Mouse (Mus musculus) CH12.LX (cell line): ENCODE measurements at regions not wholly inside any gene's neighbourhood (a gene's known extent, or its start where the extent isn't known, plus 50 kb on each side); places are given as distances from the start of the nearest gene placed in this dataset.

Experiments used
- DNase-seq: peaks from one replicate; pipeline ENCODE4 v3.0.0-alpha.2; 2013; ENCODE audit errors: extremely low read depth
- H3K27ac ChIP-seq: 2 replicates; pipeline ENCODE4 v1.5.1; 2012; ENCODE audit warnings: low read depth, mild to moderate bottlenecking, control low read depth, moderate library complexity; ENCODE audit not compliant: insufficient read depth
- H3K27me3 ChIP-seq: replicated peaks from 2 replicates; pipeline ENCODE3; 2012; ENCODE audit warnings: inconsistent platforms
- H3K36me3 ChIP-seq, 2 experiments: replicated peaks in 1 of 2; 2 replicates each; pipeline versions ENCODE3 to v1.6.1; 2012; ENCODE audit warnings: inconsistent platforms in 1 of 2, low read length in 1 of 2, mild to moderate bottlenecking in 1 of 2, mixed read lengths in 1 of 2, moderate library complexity in 1 of 2; ENCODE audit not compliant: control insufficient read depth in 1 of 2, insufficient read depth in 1 of 2
- H3K4me1 ChIP-seq, 2 experiments: 2 replicates each; pipeline ENCODE4 v1.6.1; 2012; ENCODE audit warnings: inconsistent platforms in 1 of 2, moderate library complexity in 1 of 2; ENCODE audit not compliant: insufficient read depth in 2 of 2, control insufficient read depth in 1 of 2
- H3K4me2 ChIP-seq: 2 replicates; pipeline ENCODE4 v1.6.1; 2012; ENCODE audit warnings: low read depth, mild to moderate bottlenecking, control low read depth; ENCODE audit not compliant: poor library complexity, insufficient read depth, severe bottlenecking
- H3K4me3 ChIP-seq, 3 experiments: fragments of 150-350 bp in 1 of 3; sonication (generic) in 1 of 3; replicated peaks in 1 of 3; 2 replicates each; pipeline versions ENCODE3 to v1.5.1; 2011 to 2012; ENCODE audit warnings: low read depth in 2 of 3, low read length in 2 of 3, mild to moderate bottlenecking in 2 of 3, moderate library complexity in 2 of 3, control low read depth in 1 of 3, improper control_type of control experiment in 1 of 3, inconsistent platforms in 1 of 3, mixed read lengths in 1 of 3; ENCODE audit not compliant: poor library complexity in 1 of 3
- H3K79me2 ChIP-seq: replicated peaks from 2 replicates; pipeline ENCODE4 v1.6.1; 2012; ENCODE audit warnings: mild to moderate bottlenecking, moderate library complexity; ENCODE audit not compliant: control insufficient read depth, poor library complexity, insufficient read depth, severe bottlenecking; ENCODE audit errors: extremely low read depth
- H3K9ac ChIP-seq: 2 replicates; pipeline ENCODE4 v1.6.1; 2012; ENCODE audit warnings: low read depth, mild to moderate bottlenecking, control low read depth, moderate library complexity; ENCODE audit not compliant: insufficient read depth
- H3K9me3 ChIP-seq: replicated peaks from 2 replicates; pipeline ENCODE3; 2012; ENCODE audit warnings: low read length, inconsistent platforms, mixed read lengths
- BHLHE40 ChIP-seq: IDR thresholded peaks from 2 replicates; pipeline ENCODE4 v1.6.1; 2011; ENCODE audit warnings: mild to moderate bottlenecking, low read depth, low read length, improper control_type of control experiment
- CHD2 ChIP-seq: IDR thresholded peaks from 2 replicates; pipeline ENCODE4 v1.6.1; 2011; ENCODE audit warnings: low read length, improper control_type of control experiment
- CTCF ChIP-seq, 2 experiments: IDR thresholded peaks in 1 of 2; conservative IDR thresholded peaks in 1 of 2; 2 replicates each; pipeline ENCODE4 v1.5.1; 2011 to 2012; ENCODE audit warnings: low read depth in 2 of 2, low read length in 2 of 2, improper control_type of control experiment in 1 of 2, inconsistent platforms in 1 of 2, mild to moderate bottlenecking in 1 of 2, moderate library complexity in 1 of 2
- EP300 ChIP-seq: IDR thresholded peaks from 2 replicates; pipeline ENCODE4 v1.6.1; 2011; ENCODE audit warnings: low read length, improper control_type of control experiment
- GABPA ChIP-seq: IDR thresholded peaks from 2 replicates; pipeline ENCODE4 v1.6.1; 2012; ENCODE audit warnings: low read depth, low read length, improper control_type of control experiment, inconsistent platforms; ENCODE audit not compliant: insufficient replicate concordance
- MAFK ChIP-seq: IDR thresholded peaks from 2 replicates; pipeline ENCODE4 v1.6.1; 2011; ENCODE audit warnings: low read length, improper control_type of control experiment; ENCODE audit not compliant: insufficient replicate concordance
- MAZ ChIP-seq: IDR thresholded peaks from 2 replicates; pipeline ENCODE4 v1.6.1; 2012; ENCODE audit warnings: low read depth, mild to moderate bottlenecking, inconsistent platforms, low read length, improper control_type of control experiment, moderate library complexity
- MYC ChIP-seq: IDR thresholded peaks from 2 replicates; pipeline ENCODE4 v1.6.1; 2011; ENCODE audit warnings: low read depth, mild to moderate bottlenecking, improper control_type of control experiment, low read length
- NRF1 ChIP-seq: IDR thresholded peaks from 2 replicates; pipeline ENCODE4 v1.6.1; 2014; ENCODE audit warnings: low read depth, mild to moderate bottlenecking, inconsistent platforms, low read length, improper control_type of control experiment, moderate library complexity
- PAX5 ChIP-seq: IDR thresholded peaks from 2 replicates; pipeline ENCODE4 v1.6.1; 2012; ENCODE audit warnings: low read length, inconsistent platforms, mixed read lengths
- POLR2A ChIP-seq: IDR thresholded peaks from 2 replicates; pipeline ENCODE4 v1.6.1; 2011; ENCODE audit warnings: low read depth, mild to moderate bottlenecking, improper control_type of control experiment, low read length
- POLR2AphosphoS2 ChIP-seq: IDR thresholded peaks from 2 replicates; pipeline ENCODE4 v1.6.1; 2011; ENCODE audit warnings: low read depth, low read length, improper control_type of control experiment
- RAD21 ChIP-seq: IDR thresholded peaks from 2 replicates; pipeline ENCODE4 v1.6.1; 2011; ENCODE audit warnings: low read depth, mild to moderate bottlenecking, low read length, improper control_type of control experiment, moderate library complexity
- SMC3 ChIP-seq: IDR thresholded peaks from 2 replicates; pipeline ENCODE4 v1.6.1; 2011; ENCODE audit warnings: low read depth, low read length, improper control_type of control experiment
- TBP ChIP-seq: conservative IDR thresholded peaks from 2 replicates; pipeline ENCODE4 v1.6.1; 2011; ENCODE audit warnings: low read depth, low read length, improper control_type of control experiment
- TCF12 ChIP-seq: IDR thresholded peaks from 2 replicates; pipeline ENCODE4 v1.6.1; 2014; ENCODE audit warnings: low read depth, mild to moderate bottlenecking, inconsistent platforms, low read length, improper control_type of control experiment
- UBTF ChIP-seq: IDR thresholded peaks from 2 replicates; pipeline ENCODE4 v1.6.1; 2012; ENCODE audit warnings: low read depth, mild to moderate bottlenecking, inconsistent platforms, low read length, improper control_type of control experiment, moderate library complexity
- USF1 ChIP-seq: IDR thresholded peaks from 2 replicates; pipeline ENCODE4 v1.6.1; 2014; ENCODE audit warnings: low read depth, mild to moderate bottlenecking, inconsistent platforms, low read length, improper control_type of control experiment
- ZC3H11A ChIP-seq: IDR thresholded peaks from 2 replicates; pipeline ENCODE4 v1.6.1; 2012; ENCODE audit warnings: low read depth, mild to moderate bottlenecking, inconsistent platforms, low read length, improper control_type of control experiment
- ZKSCAN1 ChIP-seq: IDR thresholded peaks from 2 replicates; pipeline ENCODE4 v1.6.1; 2012; ENCODE audit warnings: low read depth, inconsistent platforms, low read length, improper control_type of control experiment, borderline replicate concordance
- dilution Hi-C: fragments of 300-500 bp; cut with MboI; formaldehyde crosslinking; loops from 2 replicates; pipeline ENCODE4 v1.14.3; 2020; ENCODE audit warnings: low sequenced_read_pairs; ENCODE audit not compliant: extremely low pct_unique_long_range_greater_than_20kb, extremely low pct_ligation_motif_present
- in situ Hi-C: fragments of 300-500 bp; cut with MboI; formaldehyde crosslinking; loops from 3 replicates; pipeline ENCODE4 v1.14.3; 2019; ENCODE audit warnings: low sequenced_read_pairs, low pct_ligation_motif_present, low pct_unique_long_range_greater_than_20kb, mixed read lengths

DNA sequence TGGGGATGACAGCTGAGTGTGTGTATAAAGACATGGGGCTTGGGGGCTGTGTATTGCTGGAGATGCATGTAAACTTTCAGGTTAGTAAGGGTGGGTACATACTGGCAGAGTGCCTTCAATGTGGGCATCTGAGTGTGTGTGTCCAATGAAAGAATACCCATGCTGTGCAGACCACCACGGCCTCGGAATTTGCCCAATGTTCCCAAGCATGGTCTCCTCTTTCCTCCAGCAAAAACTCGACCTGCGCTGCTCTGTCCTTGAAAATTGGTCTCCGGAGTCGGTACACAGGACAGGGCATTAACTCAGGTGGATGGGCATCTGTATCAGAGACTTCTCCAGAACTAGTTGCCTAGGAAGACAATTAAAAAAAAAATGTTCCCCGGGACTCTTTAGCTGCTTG lies 188.3 kb upstream of the Gm4791 start:
- Histone ChIP-seq H3K27ac (no peak overlapping the region), H3K9ac (no peak overlapping the region), H3K4me2 (no peak overlapping the region), H3K4me1 (no peaks in the 10 kb centered on the region), H3K36me3 (no peaks in the 10 kb centered on the region), H3K79me2 (no peaks in the 10 kb centered on the region), H3K9me3 (peaks cover 86% of the 10 kb centered on the region), H3K27me3 (no peaks in the 10 kb centered on the region), H3K4me3 (no peak overlapping the region)
- dilution Hi-C loops = no loop called here
- in situ Hi-C loops = no loop called here
- no peak for TF ChIP-seq RAD21
- TF ChIP-seq PAX5 = no peak
- TF ChIP-seq POLR2AphosphoS2 = no peak
- TF ChIP-seq MAZ = no peak
- TF ChIP-seq ZC3H11A = no peak
- no peak for TF ChIP-seq NRF1
- no peak for TF ChIP-seq POLR2A
- TF ChIP-seq USF1 = no peak
- no peak for TF ChIP-seq GABPA
- TF ChIP-seq UBTF = no peak
- no peak for DNase-seq

DNA sequence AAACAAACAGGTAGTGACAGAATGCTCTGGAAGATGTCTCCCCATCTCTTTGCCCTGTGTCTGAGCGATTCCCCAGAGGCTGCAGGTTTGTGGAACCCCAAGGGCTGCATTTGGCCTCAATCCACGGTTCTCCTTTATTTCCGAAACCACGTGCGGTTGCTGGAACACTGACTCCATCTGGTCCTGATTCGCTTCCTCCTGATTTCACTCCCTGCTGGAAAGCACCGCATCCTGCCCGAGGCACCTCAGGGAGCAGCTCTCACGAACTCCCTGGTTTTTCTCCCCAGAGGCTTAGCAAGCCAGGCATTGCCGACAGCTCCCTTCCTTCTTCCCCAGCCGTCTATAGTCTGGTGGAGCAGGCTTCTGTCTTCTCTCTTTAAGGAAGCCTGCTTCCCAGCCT lies 203.1 kb upstream of the Gm4791 start:
- no peak for DNase-seq
- in situ Hi-C loops = no loop called here

DNA sequence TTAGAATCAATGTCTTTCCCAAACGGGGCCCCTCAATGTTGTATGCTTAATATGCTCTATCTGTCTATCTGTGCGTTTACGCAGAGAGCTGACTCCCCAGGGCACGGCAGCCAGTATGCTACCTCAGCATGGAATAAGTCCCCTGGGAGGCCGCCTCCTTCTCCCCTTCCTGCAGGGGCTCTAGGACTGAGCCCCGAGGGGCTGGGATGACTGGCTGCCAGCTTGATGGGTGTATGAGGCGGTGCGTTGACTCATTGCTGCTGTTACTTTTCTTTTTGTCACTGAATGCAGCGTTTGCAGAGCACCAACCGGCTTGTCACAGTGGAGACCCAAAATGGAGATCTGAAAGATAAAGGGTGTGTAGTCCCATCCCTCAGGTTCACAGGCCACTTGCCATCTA lies 209.5 kb upstream of the Gm4791 start:
- in situ Hi-C loops = no loop called here
- no peak overlapping the region for H3K4me2 ChIP-seq
- H3K27ac ChIP-seq = no peak overlapping the region
- H3K79me2 ChIP-seq = no peaks in the 10 kb centered on the region
- no peak overlapping the region for H3K4me3 ChIP-seq
- H3K4me1 ChIP-seq = no peaks in the 10 kb centered on the region
- H3K36me3 ChIP-seq = no peaks in the 10 kb centered on the region
- no peak for DNase-seq
- H3K9me3 ChIP-seq = peaks cover 85% of the 10 kb centered on the region
- no peak for TF ChIP-seq GABPA
- no peak for TF ChIP-seq TCF12
- TF ChIP-seq SMC3 = no peak
- TF ChIP-seq MAFK = no peak
- TF ChIP-seq EP300 = no peak
- no peak for TF ChIP-seq CHD2
- TF ChIP-seq UBTF = no peak
- no peak for TF ChIP-seq BHLHE40
- no peak for TF ChIP-seq TBP
- no peak for TF ChIP-seq USF1
- TF ChIP-seq NRF1 = no peak
- TF ChIP-seq ZKSCAN1 = no peak
- dilution Hi-C loops = no loop called here
- H3K27me3 ChIP-seq = no peaks in the 10 kb centered on the region
- no peak overlapping the region for H3K9ac ChIP-seq

More for the DNA sequence above, 203.1 kb upstream of the Gm4791 start:
- H3K9ac ChIP-seq = no peak overlapping the region
- H3K79me2 ChIP-seq = no peaks in the 10 kb centered on the region
- H3K4me1 ChIP-seq = no peaks in the 10 kb centered on the region
- no peak overlapping the region for H3K4me2 ChIP-seq
- H3K9me3 ChIP-seq = peaks cover 45% of the 10 kb centered on the region
- dilution Hi-C loops = no loop called here
- no peak overlapping the region for H3K27ac ChIP-seq
- H3K4me3 ChIP-seq = no peak overlapping the region
- no peaks in the 10 kb centered on the region for H3K27me3 ChIP-seq
- TF ChIP-seq UBTF (no peak), EP300 (no peak), MYC (no peak), SMC3 (no peak), CTCF (conservative IDR thresholded peaks at IDR 0.05 in 1 of 2, IDR thresholded peaks at IDR 0.05 in 1 of 2; ENCODE audit: low read depth in 2 of 2, low read length in 2 of 2) (no peak)
- H3K36me3 ChIP-seq = no peaks in the 10 kb centered on the region
